Mouse (Mus musculus): Measurements from ENCODE around the gene Ccdc142.

DNA sequence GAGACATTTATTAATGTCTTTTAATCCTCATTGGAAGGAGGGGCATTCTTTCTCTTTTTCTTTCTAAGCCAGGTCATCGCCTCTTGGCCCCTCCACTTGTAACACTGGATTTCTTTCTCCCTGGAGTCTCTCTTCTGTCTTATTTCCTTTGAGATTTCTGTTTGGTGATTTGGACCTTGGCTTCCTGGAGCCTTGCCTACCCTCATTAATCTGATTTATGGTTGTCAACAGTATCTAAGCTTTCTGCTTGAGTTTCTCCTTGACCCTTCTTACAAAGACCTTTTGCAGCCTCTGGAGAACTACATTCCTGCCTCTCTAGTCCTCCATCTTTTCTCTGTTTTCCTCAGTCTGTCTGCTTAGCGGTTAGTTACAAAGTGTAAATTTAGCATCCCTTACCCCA is 3.0 kb upstream of the Ccdc142 start:
- TF ChIP-seq CTCF (IDR thresholded peaks at IDR 0.05; ENCODE audit: insufficient read depth, low read length) = no peak
- no peak for TF ChIP-seq POLR2A (IDR thresholded peaks at IDR 0.05; ENCODE audit: borderline replicate concordance, extremely low read depth, low read depth, low read length)

Data from lung, adult 2 months (tissue).